Mouse (Mus musculus): ENCODE measurements at regions not wholly inside any gene's neighbourhood (a gene's known extent, or its start where the extent isn't known, plus 50 kb on each side); places are given as distances from the start of the nearest gene placed in this dataset.

- DNase-seq, result no peak
These were observed 62.2 kb upstream of the Teddm2 start for GRCm38 (mm10) chr1:153962161-153962720.

GRCm38 (mm10) chr1:153963744-153964342, 63.8 kb upstream of the Teddm2 start:
- DNase-seq, result no peak

GRCm38 (mm10) chr1:153969401-153969800, 69.4 kb upstream of the Teddm2 start:
- no peak for DNase-seq

- no peak for DNase-seq
These were observed 74.3 kb upstream of the Teddm2 start for GRCm38 (mm10) chr1:153974300-153974699.

- no peak for DNase-seq
These were observed 78.1 kb upstream of the Teddm2 start for GRCm38 (mm10) chr1:153977963-153978726.

GRCm38 (mm10) chr1:153980886-153981285, 80.9 kb upstream of the Teddm2 start:
- DNase-seq, result peak in 1 of 2 experiments; percentile 3

- DNase-seq, result no peak
These were observed 85.6 kb upstream of the Teddm2 start for GRCm38 (mm10) chr1:153985595-153985994.

GRCm38 (mm10) chr1:153986632-153987031, 86.6 kb upstream of the Teddm2 start:
- DNase-seq, result no peak

- DNase-seq, result no peak
These were observed 88.3 kb upstream of the Teddm2 start for GRCm38 (mm10) chr1:153988297-153988696.

- no peak for DNase-seq
These were observed 90.8 kb upstream of the Teddm2 start for GRCm38 (mm10) chr1:153990651-153991435.

- DNase-seq, result no peak
These were observed 92.4 kb upstream of the Teddm2 start for GRCm38 (mm10) chr1:153992466-153992865.

- peak in 1 of 2 experiments; percentile 9 for DNase-seq
These were observed 94.8 kb upstream of the Teddm2 start for GRCm38 (mm10) chr1:153994871-153995270.

GRCm38 (mm10) chr1:153997201-153998181, 97.5 kb upstream of the Teddm2 start:
- peak; percentile 7 to 17 for DNase-seq

- DNase-seq, result no peak
These were observed 99.7 kb upstream of the Teddm2 start for GRCm38 (mm10) chr1:153999776-154000175.

- no peak for DNase-seq
These were observed 103.6 kb upstream of the Teddm2 start for GRCm38 (mm10) chr1:154003669-154004068.

GRCm38 (mm10) chr1:154004647-154005046, 104.6 kb upstream of the Teddm2 start:
- DNase-seq, result no peak

- no peak for DNase-seq
These were observed 106.0 kb upstream of the Teddm2 start for GRCm38 (mm10) chr1:154006055-154006454.

- no peak for DNase-seq
These were observed 107.4 kb upstream of the Teddm2 start for GRCm38 (mm10) chr1:154007440-154007839.

- no peak for DNase-seq
These were observed 108.7 kb upstream of the Teddm2 start for GRCm38 (mm10) chr1:154008593-154009310.

GRCm38 (mm10) chr1:154010681-154011080, 110.7 kb upstream of the Teddm2 start:
- no peak for DNase-seq

- DNase-seq, result no peak
These were observed 116.5 kb upstream of the Teddm2 start for GRCm38 (mm10) chr1:154016516-154016915.
